Mouse (Mus musculus) lung, postnatal 10 days (tissue): ENCODE measurements around the gene Gm11084.
A peak's percentile ranks its signal among the peaks of the same experiment; 100 is the strongest.
"Not testable (repeated sequence)": the region's sequence is repeated elsewhere in the genome, so short reads cannot be mapped to it uniquely, and the experiment has no call there.

Experiments
- DNase-seq: peaks from one replicate; pipeline ENCODE4 v3.0.0; 2021

The Gm11084 gene

DNA sequence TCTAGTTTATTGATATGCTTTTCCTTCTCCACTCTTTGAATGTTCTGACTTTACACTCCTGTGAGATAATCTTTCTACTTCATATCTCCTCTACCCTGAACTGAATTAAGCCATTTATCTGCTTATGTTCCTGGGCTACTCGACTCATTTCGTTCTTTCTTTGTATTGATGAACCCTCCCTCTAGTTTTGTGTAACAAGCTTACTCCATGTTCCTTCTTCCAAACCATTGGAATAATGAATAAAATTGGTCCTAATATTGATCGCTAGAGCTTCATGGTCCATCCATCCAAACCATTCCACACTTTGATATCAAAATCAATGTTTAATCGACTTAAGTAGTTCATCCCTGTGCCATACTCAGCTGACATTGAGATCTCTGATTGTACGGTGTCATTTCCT, at the start of gene Gm11084:
Gene Gm11084, minus strand, starts transcription at position 101 of the 400 bp plus-strand sequence.
- no peak for DNase-seq

- no peak for DNase-seq
Measured at GRCm38 (mm10) chr2:73031061-73032055, 44.8 kb upstream of the Gm11084 start.

DNA sequence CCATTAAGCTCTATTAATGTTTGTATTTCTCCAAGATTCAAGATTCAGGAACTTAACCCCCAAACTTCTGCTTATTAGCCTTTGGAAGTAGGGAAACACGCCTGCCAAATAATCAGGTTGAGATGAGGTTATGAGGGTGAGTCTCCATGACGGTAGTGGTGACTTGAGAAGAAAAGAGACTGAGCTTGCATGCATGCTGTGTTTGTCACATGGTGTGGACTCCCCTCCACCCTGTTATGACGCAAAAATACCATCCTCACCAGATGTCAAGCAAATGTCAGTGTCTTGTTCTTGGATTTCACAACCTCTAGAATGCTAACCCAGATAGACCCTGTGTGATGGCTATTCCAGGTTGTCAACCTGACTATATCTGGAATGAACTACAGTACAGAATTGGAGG, 43.3 kb upstream of the Gm11084 start:
- no peak for DNase-seq

GRCm38 (mm10) chr2:73028019-73028418, 41.5 kb upstream of the Gm11084 start:
- DNase-seq = no peak

- peak; percentile 31 for DNase-seq
Measured at GRCm38 (mm10) chr2:73027126-73027525, 40.6 kb upstream of the Gm11084 start.

DNA sequence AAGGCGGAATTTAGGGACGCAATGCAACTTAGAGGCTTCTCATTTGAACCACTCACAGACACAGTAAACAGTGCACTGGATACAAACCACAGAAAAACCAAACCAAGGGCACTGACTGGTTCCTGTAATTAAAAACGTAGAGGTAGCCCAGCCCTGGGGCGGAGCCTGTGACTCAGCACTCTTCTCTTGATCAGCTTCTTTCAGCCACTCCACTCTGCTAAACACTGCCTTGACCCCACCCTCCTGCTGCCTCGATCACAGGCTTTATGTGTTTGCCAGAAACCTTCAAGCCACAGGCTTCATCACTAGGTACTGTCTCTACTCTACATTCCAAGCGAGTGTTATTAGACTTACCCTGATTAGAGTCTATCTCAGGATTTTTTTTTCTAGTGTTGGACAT, 37.3 kb upstream of the Gm11084 start:
- DNase-seq = peak; percentile 51

DNA sequence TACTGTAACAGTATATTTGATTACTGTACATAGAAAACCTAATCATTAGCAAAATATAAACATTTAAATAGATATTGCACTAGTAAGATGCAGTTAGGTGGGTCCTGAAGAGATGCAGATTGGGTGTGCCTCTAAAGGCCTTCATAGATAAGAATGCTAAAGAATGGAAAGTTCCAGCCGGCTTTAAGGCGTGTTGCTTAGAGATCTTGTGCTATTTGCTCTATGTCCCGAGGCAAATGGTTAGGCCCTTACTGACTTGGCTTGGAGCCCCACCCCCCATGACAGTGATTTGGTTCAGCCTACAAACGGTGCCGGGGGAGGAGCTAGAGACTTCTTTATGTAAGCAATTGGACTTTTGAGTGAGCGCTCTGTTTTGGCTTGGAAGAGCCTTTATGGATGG, 34.5 kb upstream of the Gm11084 start:
- peak; percentile 27 for DNase-seq

DNA sequence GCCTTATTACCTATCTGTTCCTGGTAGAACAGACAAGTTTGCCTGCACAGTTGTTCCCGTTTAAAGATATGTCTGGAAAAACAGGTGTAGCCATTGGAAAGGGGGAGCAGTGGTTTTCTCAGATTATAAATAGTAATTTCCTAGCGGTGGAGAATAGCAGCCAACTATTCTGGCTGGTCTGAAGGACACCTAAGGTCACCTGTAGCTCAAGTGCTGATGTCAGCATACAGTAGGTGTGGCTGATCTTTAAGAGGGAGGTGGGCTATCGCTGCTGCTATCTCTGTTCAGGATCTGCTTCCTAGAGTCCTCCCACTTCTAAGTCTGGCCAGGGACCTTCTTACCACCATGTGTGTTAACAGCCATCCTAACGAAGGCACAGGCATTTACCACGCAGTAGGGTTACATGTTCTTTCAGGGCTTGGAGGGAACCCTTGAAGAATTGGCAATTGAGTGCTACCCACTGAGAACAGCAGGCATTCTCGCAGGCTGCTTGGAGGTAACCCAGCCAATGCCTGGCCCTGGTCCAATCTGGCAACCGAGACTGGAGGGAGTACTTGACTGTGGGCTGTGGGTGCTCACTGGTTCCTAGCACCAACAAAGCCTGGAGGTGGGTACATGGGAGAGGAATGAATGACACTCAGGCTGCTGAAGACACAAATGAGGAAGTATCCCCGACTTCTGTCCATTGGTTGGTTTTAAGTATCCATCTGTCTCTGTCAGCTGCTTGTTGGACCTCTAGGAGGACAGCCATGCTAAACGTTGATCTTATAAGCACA, 33.0 kb upstream of the Gm11084 start:
- DNase-seq = peak; percentile 68

- DNase-seq = not testable (repeated sequence)
Measured at GRCm38 (mm10) chr2:73014063-73014462, 27.5 kb upstream of the Gm11084 start.

GRCm38 (mm10) chr2:73012636-73013035, 26.1 kb upstream of the Gm11084 start:
- DNase-seq = peak; percentile 19

GRCm38 (mm10) chr2:73007472-73007871, 21.0 kb upstream of the Gm11084 start:
- no peak for DNase-seq

- DNase-seq = peak; percentile 16
Measured at GRCm38 (mm10) chr2:73005611-73006515, 19.3 kb upstream of the Gm11084 start.

DNA sequence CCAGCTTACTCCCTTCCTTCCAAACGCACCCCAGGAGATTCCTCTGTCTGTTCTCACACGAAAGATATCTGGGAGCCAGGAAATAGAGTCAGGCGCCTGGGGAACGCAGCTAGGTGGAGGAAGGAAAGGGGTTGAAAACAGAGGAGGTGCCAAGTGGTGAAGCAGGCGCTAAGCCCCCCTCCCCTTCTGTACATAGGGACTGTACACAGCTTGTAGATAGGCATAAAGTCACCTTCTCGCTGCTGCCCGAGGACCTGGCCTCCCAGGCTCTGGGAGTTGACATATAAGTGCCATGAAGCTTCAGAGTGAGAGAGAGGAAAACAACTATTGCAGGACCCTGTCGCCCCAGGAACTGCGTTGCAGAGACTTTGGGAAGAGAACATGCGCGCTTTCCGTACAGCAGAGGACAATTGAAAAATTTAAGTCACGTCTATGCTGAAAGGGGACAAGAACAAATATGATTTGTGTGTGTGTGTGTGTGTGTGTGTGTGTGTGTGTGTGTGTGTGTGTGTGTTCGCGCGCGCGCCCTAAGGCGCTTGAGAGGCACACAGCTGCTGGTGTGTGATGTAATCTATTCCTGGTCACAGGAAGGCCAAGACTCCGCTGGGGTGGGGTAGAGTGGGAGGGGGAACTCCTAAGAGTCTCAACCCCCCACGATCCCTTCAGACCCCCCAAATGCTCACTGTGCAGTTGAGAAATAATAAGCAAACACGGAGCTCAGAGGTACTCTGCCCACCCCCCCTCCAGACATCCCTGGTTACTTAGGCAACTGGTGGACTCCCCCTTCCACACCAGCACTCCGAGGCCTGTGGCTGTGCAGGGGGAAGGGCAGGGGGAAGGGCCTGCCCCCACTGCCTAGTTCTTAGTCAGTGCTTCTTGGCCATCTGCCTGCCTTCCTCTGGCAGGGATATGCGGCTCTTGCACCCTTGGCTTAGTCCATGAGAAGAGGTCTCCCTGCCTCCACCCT, 17.5 kb upstream of the Gm11084 start:
- DNase-seq = peak; percentile 93

GRCm38 (mm10) chr2:73003049-73003448, 16.5 kb upstream of the Gm11084 start:
- peak; percentile 70 for DNase-seq

DNA sequence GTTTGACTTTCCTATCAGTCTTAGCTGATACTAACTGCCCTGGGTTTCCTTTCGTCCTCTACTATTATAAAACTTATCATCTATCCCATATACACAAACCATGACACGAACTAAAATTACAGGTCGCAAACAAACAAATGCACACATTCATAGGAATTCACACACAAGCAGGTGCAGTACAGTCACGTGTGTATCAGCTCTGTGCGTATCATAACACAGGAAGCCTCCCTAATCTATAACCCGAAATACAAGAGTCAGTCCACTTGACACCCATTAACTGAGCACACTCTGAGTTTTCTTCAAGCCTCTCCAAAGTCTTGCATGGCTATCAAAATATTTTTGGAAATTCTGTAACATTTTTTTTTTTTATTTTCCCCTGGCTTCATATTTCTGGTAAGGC, 15.9 kb upstream of the Gm11084 start:
- no peak for DNase-seq

GRCm38 (mm10) chr2:73001994-73002393, 15.5 kb upstream of the Gm11084 start:
- DNase-seq = no peak

DNA sequence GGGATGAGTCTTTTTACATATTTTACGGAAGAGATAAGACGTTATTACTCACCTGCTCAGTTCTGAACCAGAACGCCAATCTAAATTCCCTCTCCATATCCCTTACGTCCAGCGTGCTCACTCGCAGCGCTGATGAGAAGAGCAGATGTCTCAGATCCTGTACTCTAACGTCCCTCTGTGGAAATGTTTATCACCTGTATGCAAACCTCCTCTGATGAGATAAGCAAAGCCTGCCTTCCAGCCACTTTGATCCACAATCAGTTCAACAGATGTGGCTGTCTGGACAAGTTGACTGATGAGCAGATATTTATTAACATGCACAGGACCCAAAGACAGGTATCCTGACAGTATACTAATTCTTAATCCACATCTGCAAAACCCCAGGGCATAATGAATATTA, 13.7 kb upstream of the Gm11084 start:
- no peak for DNase-seq

DNA sequence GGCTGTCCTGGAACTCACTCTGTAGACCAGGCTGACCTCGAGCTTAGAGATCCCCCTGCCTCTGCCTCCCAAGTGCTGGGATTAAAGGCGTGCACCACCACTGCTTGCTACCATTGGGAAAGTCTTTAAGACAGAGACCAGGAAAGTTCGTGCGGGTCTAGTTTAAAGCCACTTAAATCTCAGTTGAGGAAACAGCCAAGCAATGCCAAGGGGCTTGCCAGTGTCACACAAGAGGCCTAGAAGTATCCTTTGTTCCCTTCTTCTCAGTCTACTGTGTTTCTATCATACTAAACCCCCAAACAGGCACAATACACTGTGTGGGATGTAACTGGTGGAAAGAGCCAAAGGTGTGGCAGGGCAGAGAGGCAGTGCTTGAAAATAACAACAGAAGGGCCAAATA, 11.1 kb upstream of the Gm11084 start:
- no peak for DNase-seq

GRCm38 (mm10) chr2:72996808-72997378, 10.4 kb upstream of the Gm11084 start:
- DNase-seq = peak; percentile 83

DNA sequence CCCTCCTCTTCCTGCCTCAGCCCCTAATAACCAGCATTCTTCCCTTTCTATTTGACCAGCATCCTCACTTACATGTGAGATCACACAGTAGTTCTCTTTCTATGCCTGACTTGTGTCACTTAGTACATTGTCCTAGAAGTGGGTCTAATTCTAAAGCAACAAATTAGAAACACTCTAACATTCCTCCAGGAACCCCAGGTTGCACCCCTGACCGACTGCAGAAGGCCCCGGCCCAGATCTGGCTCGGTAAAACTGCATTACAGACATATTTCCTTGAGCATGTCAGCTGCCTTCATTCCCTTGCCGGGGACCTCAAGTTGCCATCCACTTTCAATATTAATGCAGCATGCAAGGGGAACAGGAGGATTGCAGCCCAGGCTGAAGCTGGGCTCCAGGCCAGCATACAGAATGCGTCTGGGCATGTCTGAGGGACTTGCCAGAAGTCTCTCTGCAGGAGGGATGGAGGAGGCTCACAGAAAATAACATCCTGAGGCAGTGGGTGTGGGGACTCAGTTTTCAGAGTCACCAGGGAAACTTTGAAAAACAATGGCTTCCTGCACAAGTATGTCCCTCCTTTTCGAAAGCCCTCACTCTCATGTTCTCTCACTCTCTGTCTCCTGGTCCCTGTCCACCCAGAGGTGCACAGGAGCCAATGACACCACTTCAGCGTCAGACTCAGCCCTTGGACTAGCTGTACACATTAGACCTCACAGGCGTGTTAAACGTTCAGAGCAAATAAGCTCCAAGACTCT, 9.0 kb upstream of the Gm11084 start:
- DNase-seq = peak; percentile 78
